Mouse (Mus musculus): ENCODE measurements around the gene Pign. TPM values are rescaled to one million over a fixed set of nuclear protein-coding genes. Genes with fewer than 3 reads are reported as not detected.
A peak's percentile ranks its signal among the peaks of the same experiment; 100 is the strongest.

Pign gene
- total and polyA plus RNA-seq, 3 experiments: 27.1 to 59.0 (median 36.1) TPM

- Histone ChIP-seq H3K9ac (ENCODE audit: control insufficient read depth, low read depth, low read length, poor library complexity, severe bottlenecking) (no peak overlapping the region), H3K9me3 (replicated peaks; ENCODE audit: insufficient read depth, low read length) (no peaks in the 10 kb centered on the region), H3K36me3 (ENCODE audit: control insufficient read depth in 1 of 2, insufficient read depth in 2 of 2, low read length in 2 of 2) (peaks cover 0 to 1% of the 10 kb centered on the region in 2 experiments; a peak in 2 of 4 replicates), H3K4me3 (ENCODE audit: control insufficient read depth in 1 of 2, insufficient read depth in 1 of 2, low read depth in 2 of 2, low read length in 2 of 2) (no peak overlapping the region), H3K27ac (ENCODE audit: control insufficient read depth, low read depth, low read length) (no peak overlapping the region), H3K27me3 (ENCODE audit: control insufficient read depth in 1 of 2, insufficient read depth in 2 of 2, low read length in 2 of 2) (no peaks in the 10 kb centered on the region), H3K4me1 (ENCODE audit: control insufficient read depth in 1 of 2, insufficient read depth in 2 of 2, low read length in 2 of 2) (no peaks in the 10 kb centered on the region), H3K79me2 (ENCODE audit: control insufficient read depth, insufficient read depth, low read length, poor library complexity) (no peaks in the 10 kb centered on the region)
- TF ChIP-seq MXI1 (IDR thresholded peaks at IDR 0.05; ENCODE audit: low read depth, low read length) (no peak), CTCF (IDR thresholded peaks at IDR 0.05 in 2 of 3, conservative IDR thresholded peaks at IDR 0.05 in 1 of 3; ENCODE audit: control insufficient read depth in 1 of 3, insufficient read depth in 1 of 3, low read depth in 2 of 3, low read length in 3 of 3, poor library complexity in 1 of 3, severe bottlenecking in 1 of 3) (peak in 2 of 3 experiments; percentile 62 to 80; a peak in 4 of 6 replicates), EP300 (IDR thresholded peaks at IDR 0.05; ENCODE audit: low read depth in 1 of 2, low read length in 2 of 2) (no peak), RAD21 (IDR thresholded peaks at IDR 0.05; ENCODE audit: low read depth, low read length) (peak; percentile 91), E2F4 (IDR thresholded peaks at IDR 0.05; ENCODE audit: borderline replicate concordance, low read depth, low read length) (no peak), ZC3H11A (IDR thresholded peaks at IDR 0.05; ENCODE audit: low read depth, low read length) (peak; percentile 92), SMC3 (IDR thresholded peaks at IDR 0.05; ENCODE audit: low read depth, low read length) (peak; percentile 94)
- DNase-seq (ENCODE audit: low read depth, low spot score): peak; percentile 73
Measured at GRCm38 (mm10) chr1:105630481-105630880, 33.0 kb downstream of the Pign start.

- H3K9me3 ChIP-seq (replicated peaks; ENCODE audit: insufficient read depth, low read length): no peaks in the 10 kb centered on the region
- no peaks in the 10 kb centered on the region for H3K4me1 ChIP-seq (ENCODE audit: control insufficient read depth in 1 of 2, insufficient read depth in 2 of 2, low read length in 2 of 2)
- H3K4me3 ChIP-seq (ENCODE audit: control insufficient read depth in 1 of 2, insufficient read depth in 1 of 2, low read depth in 2 of 2, low read length in 2 of 2): no peak overlapping the region
- TF ChIP-seq BHLHE40 (IDR thresholded peaks at IDR 0.05; ENCODE audit: borderline replicate concordance, low read depth, low read length) (no peak), MXI1 (IDR thresholded peaks at IDR 0.05; ENCODE audit: low read depth, low read length) (no peak), TBP (IDR thresholded peaks at IDR 0.05; ENCODE audit: low read depth, low read length) (no peak), E2F4 (IDR thresholded peaks at IDR 0.05; ENCODE audit: borderline replicate concordance, low read depth, low read length) (no peak)
- H3K79me2 ChIP-seq (ENCODE audit: control insufficient read depth, insufficient read depth, low read length, poor library complexity): no peaks in the 10 kb centered on the region
- peaks cover 0 to 12% of the 10 kb centered on the region in 2 experiments; a peak in 2 of 4 replicates for H3K36me3 ChIP-seq (ENCODE audit: control insufficient read depth in 1 of 2, insufficient read depth in 2 of 2, low read length in 2 of 2)
- no peak for DNase-seq (ENCODE audit: low read depth, low spot score)
- H3K9ac ChIP-seq (ENCODE audit: control insufficient read depth, low read depth, low read length, poor library complexity, severe bottlenecking): no peak overlapping the region
- no peaks in the 10 kb centered on the region for H3K27me3 ChIP-seq (ENCODE audit: control insufficient read depth in 1 of 2, insufficient read depth in 2 of 2, low read length in 2 of 2)
- no peak overlapping the region for H3K27ac ChIP-seq (ENCODE audit: control insufficient read depth, low read depth, low read length)
Measured at GRCm38 (mm10) chr1:105589673-105590072, 73.8 kb downstream of the Pign start.

- Histone ChIP-seq H3K27me3 (ENCODE audit: control insufficient read depth in 1 of 2, insufficient read depth in 2 of 2, low read length in 2 of 2) (no peaks in the 10 kb centered on the region), H3K9me3 (replicated peaks; ENCODE audit: insufficient read depth, low read length) (no peaks in the 10 kb centered on the region), H3K36me3 (ENCODE audit: control insufficient read depth in 1 of 2, insufficient read depth in 2 of 2, low read length in 2 of 2) (peaks cover 0 to 12% of the 10 kb centered on the region in 2 experiments; a peak in 2 of 4 replicates), H3K9ac (ENCODE audit: control insufficient read depth, low read depth, low read length, poor library complexity, severe bottlenecking) (no peak overlapping the region), H3K4me1 (ENCODE audit: control insufficient read depth in 1 of 2, insufficient read depth in 2 of 2, low read length in 2 of 2) (no peaks in the 10 kb centered on the region), H3K27ac (ENCODE audit: control insufficient read depth, low read depth, low read length) (no peak overlapping the region), H3K4me3 (ENCODE audit: control insufficient read depth in 1 of 2, insufficient read depth in 1 of 2, low read depth in 2 of 2, low read length in 2 of 2) (no peak overlapping the region), H3K79me2 (ENCODE audit: control insufficient read depth, insufficient read depth, low read length, poor library complexity) (no peaks in the 10 kb centered on the region)
- no peak for DNase-seq (ENCODE audit: low read depth, low spot score)
- TF ChIP-seq POLR2A (IDR thresholded peaks at IDR 0.05; ENCODE audit: control insufficient read depth in 1 of 2, insufficient read depth in 1 of 2, low read depth in 1 of 2, low read length in 2 of 2, poor library complexity in 1 of 2): no peak
- TF ChIP-seq NRF1 (IDR thresholded peaks at IDR 0.05; ENCODE audit: insufficient read depth, low read depth, low read length, poor library complexity, severe bottlenecking): no peak
- TF ChIP-seq POLR2AphosphoS5 (IDR thresholded peaks at IDR 0.05; ENCODE audit: borderline replicate concordance, low read depth, low read length): no peak
- TF ChIP-seq MEF2A (IDR thresholded peaks at IDR 0.05; ENCODE audit: extremely low read depth, insufficient replicate concordance, low read depth, low read length, poor library complexity, severe bottlenecking): no peak
- no peak for TF ChIP-seq UBTF (IDR thresholded peaks at IDR 0.05; ENCODE audit: borderline replicate concordance, insufficient read depth, low read depth, low read length)
- no peak for TF ChIP-seq ELF1 (IDR thresholded peaks at IDR 0.05; ENCODE audit: low read depth, low read length)
- TF ChIP-seq MYC (IDR thresholded peaks at IDR 0.05; ENCODE audit: low read depth, low read length): no peak
- no peak for TF ChIP-seq ETS1 (IDR thresholded peaks at IDR 0.05; ENCODE audit: low read depth, low read length)
- TF ChIP-seq ZKSCAN1 (IDR thresholded peaks at IDR 0.05; ENCODE audit: low read depth, low read length): no peak
- TF ChIP-seq MXI1 (IDR thresholded peaks at IDR 0.05; ENCODE audit: low read depth, low read length): no peak
- no peak for TF ChIP-seq GABPA (IDR thresholded peaks at IDR 0.05; ENCODE audit: low read depth, low read length)
- no peak for TF ChIP-seq NELFE (IDR thresholded peaks at IDR 0.05; ENCODE audit: low read depth, low read length)
- TF ChIP-seq BHLHE40 (IDR thresholded peaks at IDR 0.05; ENCODE audit: borderline replicate concordance, low read depth, low read length): no peak
- TF ChIP-seq JUND (IDR thresholded peaks at IDR 0.05; ENCODE audit: low read depth, low read length): no peak
Measured at GRCm38 (mm10) chr1:105588697-105589096, 74.8 kb downstream of the Pign start.
